Mouse (Mus musculus): ENCODE results near the gene Sun1.

GRCm38 (mm10) chr5:139261403-139261802, 61.0 kb downstream of the Sun1 start:
- TF ChIP-seq CTCF (IDR thresholded peaks at IDR 0.05) (no peak), EP300 (IDR thresholded peaks at IDR 0.05) (no peak)
